Mouse (Mus musculus): Measurements from ENCODE around the gene Olfr1535. TPM values are rescaled to one million over a fixed set of nuclear protein-coding genes. Genes with fewer than 3 reads are reported as not detected.

The Olfr1535 gene
- polyA plus RNA-seq, 1 experiment from 2014 or later = not detected

DNA sequence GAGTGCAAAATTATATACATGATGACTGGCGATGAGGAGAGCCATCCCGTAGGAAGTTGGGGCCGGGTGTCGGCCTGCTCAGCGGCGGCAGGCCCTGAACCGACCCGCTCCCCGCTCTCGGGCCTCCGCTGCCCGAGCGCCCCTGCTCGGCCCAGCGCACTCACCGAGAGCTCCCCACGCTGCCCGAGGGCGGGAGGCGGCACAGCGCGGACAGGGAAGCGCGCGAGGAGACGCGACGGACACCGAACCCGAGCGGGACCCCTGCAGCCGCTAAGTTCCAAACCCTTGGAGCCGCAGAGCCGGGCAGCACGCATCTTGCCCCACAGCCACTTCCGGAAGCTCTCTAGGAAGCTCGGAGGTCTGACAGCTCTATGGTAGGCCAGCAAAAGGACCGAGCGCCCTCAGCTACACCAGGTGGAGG is 28.9 kb downstream of the Olfr1535 start, which contains the start of gene Zkscan8:
Gene Zkscan8, minus strand, starts transcription at position 340 of the 421 bp plus-strand sequence.
- Histone ChIP-seq H3K9me3 (replicated peaks; ENCODE audit: low read length) (no peaks in the 10 kb centered on the region), H3K4me1 (replicated peaks; ENCODE audit: insufficient read depth, low read length) (peaks cover 2% of the 10 kb centered on the region; the same call in 1 of the 2 replicates), H3K36me3 (ENCODE audit: insufficient read depth, low read length) (0 out of 2 replicates have a peak, but pooled peaks cover 11% of the 10 kb centered on the region), H3K4me2 (ENCODE audit: low read length) (peak within 1 kb of the TSS; percentile 68), H3K27ac (peak within 1 kb of the TSS; percentile 97), H3K9ac (ENCODE audit: low read depth, low read length) (peak within 1 kb of the TSS; percentile 99), H3K27me3 (ENCODE audit: insufficient read depth, low read length) (no peaks in the 10 kb centered on the region), H3K4me3 (replicated peaks; ENCODE audit: low read depth, low read length) (peak within 1 kb of the TSS; percentile 92)
- ATAC-seq (replicated peaks; ENCODE audit: low FRiP score, low read depth) = peak; percentile 98
- 0% methylated on average over 39 of the region's 39 CpGs for WGBS
- TF ChIP-seq CTCF (IDR thresholded peaks at IDR 0.05; ENCODE audit: low read depth) = peak; percentile 22; the same call in 1 of the 2 replicates
- DNase-seq (ENCODE audit: low spot score) = peak; percentile 95

DNA sequence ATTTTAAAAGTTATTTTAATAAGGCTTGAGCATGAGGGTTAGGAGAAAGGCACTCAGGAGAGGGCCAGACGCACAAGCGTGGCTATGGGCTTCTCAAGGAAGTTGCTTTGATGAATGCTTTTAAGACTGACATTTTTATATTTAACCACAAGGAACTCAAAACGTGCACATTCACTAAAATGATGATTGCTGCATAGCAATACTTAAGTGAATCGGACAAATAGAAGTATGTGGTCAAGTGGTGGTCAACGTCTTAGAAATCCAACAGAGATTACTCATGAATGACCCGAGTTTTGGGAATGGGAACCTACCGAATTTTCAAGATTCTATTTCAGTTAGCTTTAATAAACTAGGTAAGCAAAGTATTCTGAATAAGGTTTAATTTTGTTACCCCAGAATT is 29.6 kb downstream of the Olfr1535 start:
- Histone ChIP-seq H3K4me3 (replicated peaks; ENCODE audit: low read depth, low read length) (peak overlapping the region; percentile 92), H3K4me1 (replicated peaks; ENCODE audit: insufficient read depth, low read length) (peaks cover 2% of the 10 kb centered on the region; the same call in 1 of the 2 replicates), H3K36me3 (ENCODE audit: insufficient read depth, low read length) (0 out of 2 replicates have a peak, but pooled peaks cover 14% of the 10 kb centered on the region), H3K9me3 (replicated peaks; ENCODE audit: low read length) (no peaks in the 10 kb centered on the region), H3K27me3 (ENCODE audit: insufficient read depth, low read length) (no peaks in the 10 kb centered on the region), H3K27ac (no peak overlapping the region), H3K9ac (ENCODE audit: low read depth, low read length) (peak overlapping the region; percentile 5; the same call in 1 of the 2 replicates), H3K4me2 (ENCODE audit: low read length) (peak overlapping the region; percentile 68)
- DNase-seq (ENCODE audit: low spot score) = peak; percentile 20
- 34% methylated on average over 7 of the region's 7 CpGs for WGBS
- ATAC-seq (replicated peaks; ENCODE audit: low FRiP score, low read depth) = no peak
- TF ChIP-seq CTCF (IDR thresholded peaks at IDR 0.05; ENCODE audit: low read depth) = no peak

DNA sequence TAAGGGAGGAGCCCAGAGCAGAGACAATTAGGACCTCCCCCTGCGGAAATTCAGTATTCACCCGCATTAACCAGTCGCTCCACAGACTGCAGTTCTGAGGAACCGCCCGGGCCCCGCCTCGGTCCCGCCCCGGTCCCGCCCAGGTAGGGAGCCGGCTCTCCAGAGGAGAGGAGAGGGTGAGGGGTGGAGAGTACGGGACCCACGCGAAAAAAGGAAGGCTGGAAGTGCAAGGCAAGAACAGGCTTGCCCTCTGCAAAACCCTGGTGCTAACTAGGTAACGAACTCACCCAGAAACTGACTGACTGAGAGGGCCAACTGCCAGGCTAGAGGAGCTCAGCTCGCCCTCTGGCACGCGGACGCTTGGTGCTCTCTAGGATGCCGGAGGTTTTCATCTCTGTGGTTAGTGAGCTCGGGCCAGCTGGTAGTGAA is 53.5 kb downstream of the Olfr1535 start:
- Histone ChIP-seq H3K27ac (peak overlapping the region; percentile 81), H3K36me3 (ENCODE audit: insufficient read depth, low read length) (no peaks in the 10 kb centered on the region), H3K4me3 (replicated peaks; ENCODE audit: low read depth, low read length) (peak overlapping the region; percentile 66), H3K9ac (ENCODE audit: low read depth, low read length) (peak overlapping the region; percentile 65), H3K4me1 (replicated peaks; ENCODE audit: insufficient read depth, low read length) (no peaks in the 10 kb centered on the region), H3K4me2 (ENCODE audit: low read length) (peak overlapping the region; percentile 55), H3K9me3 (replicated peaks; ENCODE audit: low read length) (no peaks in the 10 kb centered on the region), H3K27me3 (ENCODE audit: insufficient read depth, low read length) (no peaks in the 10 kb centered on the region)
- ATAC-seq (replicated peaks; ENCODE audit: low FRiP score, low read depth) (peak; percentile 99), DNase-seq (ENCODE audit: low spot score) (peak; percentile 94)
- no peak for TF ChIP-seq CTCF (IDR thresholded peaks at IDR 0.05; ENCODE audit: low read depth)
- 1% methylated on average over 21 of the region's 21 CpGs for WGBS

Other genes with a start within 250 kb of the Olfr1535 start
- gene Gpx6, start 247.8 kb downstream of the Olfr1535 start, polyA plus RNA-seq (2015; fragmentation: Nextera tagmentation; extraction: Ambion mirVana) = 57.5 and 67.8 TPM in 2 replicates
- not detected in 2 replicates for gene Olfr1367, start 213.0 kb downstream of the Olfr1535 start, polyA plus RNA-seq (2015; fragmentation: Nextera tagmentation; extraction: Ambion mirVana)
- 9.7 and 10.0 TPM in 2 replicates for gene Zscan12, start 197.1 kb downstream of the Olfr1535 start, polyA plus RNA-seq (2015; fragmentation: Nextera tagmentation; extraction: Ambion mirVana)
- gene Zkscan3, start 157.1 kb downstream of the Olfr1535 start, polyA plus RNA-seq (2015; fragmentation: Nextera tagmentation; extraction: Ambion mirVana) = 64.7 and 65.4 TPM in 2 replicates
- gene Pgbd1, start 118.8 kb downstream of the Olfr1535 start, polyA plus RNA-seq (2015; fragmentation: Nextera tagmentation; extraction: Ambion mirVana) = 2.0 and 2.5 TPM in 2 replicates
- 21.1 and 23.2 TPM in 2 replicates for gene Zscan26, start 106.2 kb downstream of the Olfr1535 start, polyA plus RNA-seq (2015; fragmentation: Nextera tagmentation; extraction: Ambion mirVana)
- 3.4 and 3.7 TPM in 2 replicates for gene Nkapl, start 91.4 kb downstream of the Olfr1535 start, polyA plus RNA-seq (2015; fragmentation: Nextera tagmentation; extraction: Ambion mirVana)
- 4.0 and 4.3 TPM in 2 replicates for gene Zkscan4, start 81.0 kb downstream of the Olfr1535 start, polyA plus RNA-seq (2015; fragmentation: Nextera tagmentation; extraction: Ambion mirVana)
- gene Gm10065, start 80.5 kb downstream of the Olfr1535 start, polyA plus RNA-seq (2015; fragmentation: Nextera tagmentation; extraction: Ambion mirVana) = not detected in 2 replicates
- gene AK157302, start 64.7 kb downstream of the Olfr1535 start, polyA plus RNA-seq (2015; fragmentation: Nextera tagmentation; extraction: Ambion mirVana) = 0.43 TPM in 2 replicates
- 13.3 and 18.1 TPM in 2 replicates for gene Gm11273, start 58.5 kb downstream of the Olfr1535 start, polyA plus RNA-seq (2015; fragmentation: Nextera tagmentation; extraction: Ambion mirVana)
- gene Zkscan8, start 28.8 kb downstream of the Olfr1535 start, polyA plus RNA-seq (2015; fragmentation: Nextera tagmentation; extraction: Ambion mirVana) = 4.6 and 5.0 TPM in 2 replicates
- 0.11 and 0.13 TPM in 2 replicates for gene Olfr1366, start 17.1 kb downstream of the Olfr1535 start, polyA plus RNA-seq (2015; fragmentation: Nextera tagmentation; extraction: Ambion mirVana)
- gene Olfr1364, start 21.9 kb upstream of the Olfr1535 start, polyA plus RNA-seq (2015; fragmentation: Nextera tagmentation; extraction: Ambion mirVana) = not detected in 2 replicates
- gene Olfr1362, start 54.1 kb upstream of the Olfr1535 start, polyA plus RNA-seq (2015; fragmentation: Nextera tagmentation; extraction: Ambion mirVana) = not detected in 2 replicates
- gene Olfr11, start 82.6 kb upstream of the Olfr1535 start, polyA plus RNA-seq (2015; fragmentation: Nextera tagmentation; extraction: Ambion mirVana) = not detected in 2 replicates
- gene Olfr1361, start 103.5 kb upstream of the Olfr1535 start, polyA plus RNA-seq (2015; fragmentation: Nextera tagmentation; extraction: Ambion mirVana) = not detected in 2 replicates
- gene Olfr1360, start 117.5 kb upstream of the Olfr1535 start, polyA plus RNA-seq (2015; fragmentation: Nextera tagmentation; extraction: Ambion mirVana) = not detected in 2 replicates
- gene Olfr1359, start 138.2 kb upstream of the Olfr1535 start, polyA plus RNA-seq (2015; fragmentation: Nextera tagmentation; extraction: Ambion mirVana) = not detected in 2 replicates
- gene Hist1h2bl, start 156.2 kb upstream of the Olfr1535 start, polyA plus RNA-seq (2015; fragmentation: Nextera tagmentation; extraction: Ambion mirVana) = 2.1 and 3.7 TPM in 2 replicates
- gene Hist1h2ai, start 156.5 kb upstream of the Olfr1535 start, polyA plus RNA-seq (2015; fragmentation: Nextera tagmentation; extraction: Ambion mirVana) = 21.2 and 27.1 TPM in 2 replicates
- gene Hist1h3h, start 157.8 kb upstream of the Olfr1535 start, polyA plus RNA-seq (2015; fragmentation: Nextera tagmentation; extraction: Ambion mirVana) = 5.6 and 7.2 TPM in 2 replicates
- gene Hist1h2bm, start 162.2 kb upstream of the Olfr1535 start, polyA plus RNA-seq (2015; fragmentation: Nextera tagmentation; extraction: Ambion mirVana) = 2.1 and 2.4 TPM in 2 replicates
- gene Hist1h4j, start 175.2 kb upstream of the Olfr1535 start, polyA plus RNA-seq (2015; fragmentation: Nextera tagmentation; extraction: Ambion mirVana) = 0.34 and 0.65 TPM in 2 replicates
- 2.0 and 3.0 TPM in 2 replicates for gene Hist1h4k, start 190.6 kb upstream of the Olfr1535 start, polyA plus RNA-seq (2015; fragmentation: Nextera tagmentation; extraction: Ambion mirVana)
- gene Hist1h2ak, start 193.9 kb upstream of the Olfr1535 start, polyA plus RNA-seq (2015; fragmentation: Nextera tagmentation; extraction: Ambion mirVana) = 18.1 and 21.5 TPM in 2 replicates
- gene Hist1h2bn, start 194.2 kb upstream of the Olfr1535 start, polyA plus RNA-seq (2015; fragmentation: Nextera tagmentation; extraction: Ambion mirVana) = 1.8 and 4.6 TPM in 2 replicates
- gene Hist1h1b, start 220.7 kb upstream of the Olfr1535 start, polyA plus RNA-seq (2015; fragmentation: Nextera tagmentation; extraction: Ambion mirVana) = 13.2 and 13.8 TPM in 2 replicates
- gene Hist1h3i, start 223.5 kb upstream of the Olfr1535 start, polyA plus RNA-seq (2015; fragmentation: Nextera tagmentation; extraction: Ambion mirVana) = 66.0 and 72.0 TPM in 2 replicates
- 4.6 TPM in 1 of 2 replicates, not detected in the other for gene Hist1h2an, start 227.3 kb upstream of the Olfr1535 start, polyA plus RNA-seq (2015; fragmentation: Nextera tagmentation; extraction: Ambion mirVana)
- 0.71 and 1.5 TPM in 2 replicates for gene Hist1h2bp, start 227.6 kb upstream of the Olfr1535 start, polyA plus RNA-seq (2015; fragmentation: Nextera tagmentation; extraction: Ambion mirVana)